Mouse (Mus musculus): ENCODE measurements around the gene Il2rb. TPM values are rescaled to one million over a fixed set of nuclear protein-coding genes. Genes with fewer than 3 reads are reported as not detected.

The Il2rb gene
- total RNA-seq, 2 experiments from 2014 or later = not detected

GRCm38 (mm10) chr15:78482518-78482917, 12.6 kb downstream of the Il2rb start:
- DNase-seq (ENCODE audit: low spot score) = no peak

GRCm38 (mm10) chr15:78481448-78482000, 13.5 kb downstream of the Il2rb start:
- no peak for DNase-seq (ENCODE audit: low spot score)

- no peak for DNase-seq (ENCODE audit: low spot score)
These were observed 14.1 kb downstream of the Il2rb start for GRCm38 (mm10) chr15:78480991-78481390.

GRCm38 (mm10) chr15:78480111-78480510, 15.0 kb downstream of the Il2rb start:
- DNase-seq (ENCODE audit: low spot score) = no peak

GRCm38 (mm10) chr15:78479470-78479869, 15.6 kb downstream of the Il2rb start:
- DNase-seq (ENCODE audit: low spot score) = no peak

GRCm38 (mm10) chr15:78478073-78478472, 17.0 kb downstream of the Il2rb start:
- DNase-seq (ENCODE audit: low spot score) = no peak

- no peak for DNase-seq (ENCODE audit: low spot score)
These were observed 18.2 kb downstream of the Il2rb start for GRCm38 (mm10) chr15:78476878-78477277.

- no peak for DNase-seq (ENCODE audit: low spot score)
These were observed 19.5 kb downstream of the Il2rb start for GRCm38 (mm10) chr15:78475604-78476031.

GRCm38 (mm10) chr15:78473442-78473841, 21.6 kb downstream of the Il2rb start:
- no peak for DNase-seq (ENCODE audit: low spot score)

GRCm38 (mm10) chr15:78471902-78472301, 23.2 kb downstream of the Il2rb start:
- no peak for DNase-seq (ENCODE audit: low spot score)

GRCm38 (mm10) chr15:78470495-78471276, 24.4 kb downstream of the Il2rb start:
- DNase-seq (ENCODE audit: low spot score) = no peak

GRCm38 (mm10) chr15:78468379-78468937, 26.6 kb downstream of the Il2rb start, which contains the start of gene Tmprss6:
Tmprss6 (minus strand) TSS chr15:78468634.
- no peak for DNase-seq (ENCODE audit: low spot score)

GRCm38 (mm10) chr15:78467570-78467969, 27.5 kb downstream of the Il2rb start:
- DNase-seq (ENCODE audit: low spot score) = no peak

GRCm38 (mm10) chr15:78466809-78467208, 28.3 kb downstream of the Il2rb start:
- DNase-seq (ENCODE audit: low spot score) = no peak

GRCm38 (mm10) chr15:78462981-78463380, 32.1 kb downstream of the Il2rb start:
- no peak for DNase-seq (ENCODE audit: low spot score)

GRCm38 (mm10) chr15:78457193-78457592, 37.9 kb downstream of the Il2rb start:
- DNase-seq (ENCODE audit: low spot score) = no peak

GRCm38 (mm10) chr15:78456051-78456450, 39.0 kb downstream of the Il2rb start:
- DNase-seq (ENCODE audit: low spot score) = peak; percentile 78

GRCm38 (mm10) chr15:78455168-78455567, 39.9 kb downstream of the Il2rb start:
- no peak for DNase-seq (ENCODE audit: low spot score)

- DNase-seq (ENCODE audit: low spot score) = no peak
These were observed 42.1 kb downstream of the Il2rb start for GRCm38 (mm10) chr15:78452929-78453328.

GRCm38 (mm10) chr15:78451201-78451600, 43.9 kb downstream of the Il2rb start:
- DNase-seq (ENCODE audit: low spot score) = no peak

GRCm38 (mm10) chr15:78450419-78450768, 44.7 kb downstream of the Il2rb start:
- no peak for DNase-seq (ENCODE audit: low spot score)

- DNase-seq (ENCODE audit: low spot score) = peak; percentile 61
These were observed 45.2 kb downstream of the Il2rb start for GRCm38 (mm10) chr15:78449694-78450418.
